Mouse (Mus musculus) c-Kit-positive CD71-positive TER-119-positive erythroid progenitor cells, embryonic 14.5 days (primary cell): Measurements from ENCODE around the gene Nop14.
"Not testable (repeated sequence)": the region's sequence is repeated elsewhere in the genome, so short reads cannot be mapped to it uniquely, and the experiment has no call there.

Source experiments
- DNase-seq: peaks from one replicate; pipeline ENCODE4 v3.0.0-alpha.2; 2013; ENCODE audit warnings: low spot score

Gene Nop14

DNA sequence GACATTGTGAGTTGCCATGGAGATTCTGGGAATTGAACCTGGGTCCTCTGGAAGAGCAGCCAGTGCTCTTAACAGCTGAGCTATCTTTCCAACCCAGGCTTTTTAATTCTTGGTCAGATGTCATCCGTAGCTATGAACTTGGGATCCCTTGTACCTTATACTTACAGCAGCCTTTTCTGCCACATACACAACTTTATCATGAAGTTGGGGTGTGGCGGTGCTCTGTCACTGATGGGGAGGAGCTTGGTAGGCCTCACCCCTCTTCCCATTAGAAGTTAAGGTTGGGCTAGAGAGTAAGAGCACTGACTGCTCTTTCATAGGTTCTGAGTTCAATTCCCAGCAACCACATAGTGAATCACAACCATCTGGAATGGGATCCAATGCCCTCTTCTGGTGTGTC lies 27.0 kb downstream of the Nop14 start:
- peak; percentile 71 for DNase-seq

DNA sequence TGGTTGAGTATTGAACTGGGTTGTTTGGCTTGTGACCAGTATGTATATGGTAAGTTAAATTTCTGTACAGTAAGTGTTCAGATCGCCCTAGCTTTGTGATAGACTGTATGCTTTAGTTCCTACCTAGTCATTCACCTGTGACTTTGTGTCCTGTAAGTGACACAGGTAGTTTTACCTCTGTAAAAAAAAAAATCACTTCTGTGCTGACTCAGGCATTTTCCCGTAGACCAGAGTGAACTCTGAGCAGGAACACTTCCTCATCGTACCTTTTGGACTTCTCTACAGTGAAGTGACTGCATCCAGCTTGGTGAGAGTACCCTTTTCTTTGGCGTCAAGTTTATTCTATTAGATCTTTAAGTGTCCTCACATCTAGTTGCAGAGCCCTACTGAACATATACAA lies 50.0 kb downstream of the Nop14 start:
- no peak for DNase-seq

DNA sequence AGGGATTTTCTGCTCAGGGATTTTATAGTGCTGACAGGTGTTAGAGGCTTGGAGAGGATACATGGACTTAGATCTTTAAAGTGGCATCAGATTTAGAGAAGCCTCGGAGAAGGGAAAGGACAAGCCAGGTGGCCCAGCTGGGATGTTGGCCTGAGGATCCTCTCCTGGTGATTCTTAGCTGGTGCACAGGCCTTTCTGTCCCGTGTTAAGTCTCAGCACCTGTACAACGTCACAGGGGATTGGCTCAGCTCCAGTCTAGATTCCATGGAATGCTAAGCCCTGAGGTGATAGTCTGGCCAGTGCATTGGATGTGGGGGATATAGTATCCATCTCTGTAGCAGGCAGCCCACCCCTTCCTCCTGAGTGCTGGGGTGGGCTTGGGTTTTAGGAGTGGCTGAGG lies 51.7 kb downstream of the Nop14 start:
- no peak for DNase-seq

DNA sequence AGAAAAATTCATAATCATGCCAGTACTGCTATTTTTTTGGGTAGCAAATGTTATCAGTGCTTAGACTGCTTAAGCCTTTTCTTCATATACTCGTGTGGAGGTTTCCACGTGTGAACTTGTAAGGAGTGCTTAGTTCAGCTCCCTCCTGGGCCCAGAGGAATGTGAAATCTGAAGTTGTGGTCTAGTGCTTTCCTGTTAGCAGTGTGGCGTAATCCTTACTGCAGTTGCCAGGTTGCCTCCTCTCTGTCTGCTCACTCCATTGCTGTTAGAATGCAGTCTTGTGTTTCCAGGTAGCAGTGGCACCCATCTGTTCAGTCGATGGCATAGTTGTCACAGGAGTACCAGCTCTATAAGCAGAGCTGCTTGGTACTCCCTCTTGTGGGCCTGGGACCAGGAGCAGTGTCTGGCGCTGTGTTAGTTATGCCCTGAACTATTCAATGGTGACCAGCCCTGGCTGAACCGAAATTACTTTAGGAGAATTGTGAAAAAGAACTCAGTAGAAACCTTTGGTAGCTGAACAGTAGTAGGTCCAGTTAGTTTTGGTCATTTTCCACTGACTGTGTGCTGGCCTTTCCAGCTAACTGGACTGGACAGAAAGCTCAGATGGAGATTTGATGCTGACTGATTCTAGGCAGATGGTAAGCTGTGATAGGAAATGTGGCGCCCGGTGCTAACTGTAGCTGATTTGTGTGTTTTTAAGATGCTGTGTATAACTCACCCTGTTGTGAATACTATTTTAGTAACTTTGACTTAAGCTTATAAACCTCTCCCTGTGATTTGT lies 52.7 kb downstream of the Nop14 start:
- DNase-seq: no peak

DNA sequence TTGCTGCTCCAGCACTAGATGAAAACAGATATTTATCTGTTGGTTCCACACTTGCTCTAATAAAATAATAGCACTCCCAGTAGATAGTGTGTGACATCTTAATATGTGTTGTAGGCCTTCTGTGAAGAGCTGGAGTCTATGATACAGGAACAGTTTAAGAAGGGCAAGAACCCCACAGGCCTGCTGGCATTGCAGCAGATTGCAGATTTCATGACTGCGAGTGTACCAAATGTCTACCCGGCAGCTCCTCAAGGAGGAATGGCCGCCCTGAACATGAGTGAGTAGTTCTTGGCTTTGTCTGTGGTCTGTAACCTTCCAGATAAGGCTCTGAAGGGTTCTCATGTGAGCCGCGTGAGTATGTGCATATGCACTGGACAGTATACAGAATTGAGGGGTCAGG lies 55.4 kb downstream of the Nop14 start:
- DNase-seq: no peak

DNA sequence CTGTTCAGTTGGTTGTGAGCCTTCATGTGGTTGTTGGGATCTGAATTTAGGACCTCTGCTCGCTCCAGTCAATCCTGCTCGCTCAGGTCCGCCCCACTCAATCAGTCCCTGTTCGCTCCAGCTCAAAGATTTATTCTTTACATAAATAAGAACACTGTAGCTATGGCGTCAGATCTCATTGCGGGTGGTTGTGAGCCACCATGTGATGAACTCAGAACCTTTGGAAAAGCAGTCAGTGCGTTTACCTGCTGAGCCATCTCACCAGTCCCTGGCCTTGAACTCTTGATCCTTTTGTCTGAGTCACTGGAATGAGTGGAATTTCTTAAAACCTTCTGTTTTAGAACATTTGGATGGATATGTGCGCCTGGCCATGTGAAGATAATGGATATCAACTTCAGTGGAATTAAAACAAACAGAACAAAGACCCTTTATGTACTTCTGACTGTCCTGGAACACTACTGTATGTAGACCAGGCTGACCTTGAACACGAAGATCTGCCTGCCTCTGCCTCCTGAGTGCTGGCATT lies 66.7 kb downstream of the Nop14 start:
- no peak for DNase-seq

DNA sequence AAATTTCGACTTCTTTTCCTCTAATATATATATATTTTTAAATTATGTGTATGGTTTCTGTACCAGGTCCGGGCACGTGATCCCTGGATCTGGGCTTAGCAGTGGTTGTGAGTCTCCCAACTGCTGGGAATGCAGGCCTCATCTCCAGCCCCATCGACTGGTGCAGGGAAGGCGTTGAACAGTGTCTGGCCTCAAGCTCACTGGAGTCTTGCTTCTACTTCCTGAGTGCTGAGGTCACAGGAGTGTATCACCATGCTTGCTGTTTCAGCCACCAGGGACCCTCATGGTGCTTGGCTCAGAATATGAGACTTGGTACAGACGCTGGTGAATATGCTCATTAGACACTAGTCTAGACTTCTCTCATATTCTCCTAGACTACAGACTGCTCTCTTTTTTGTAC lies 67.3 kb downstream of the Nop14 start:
- DNase-seq: no peak

DNA sequence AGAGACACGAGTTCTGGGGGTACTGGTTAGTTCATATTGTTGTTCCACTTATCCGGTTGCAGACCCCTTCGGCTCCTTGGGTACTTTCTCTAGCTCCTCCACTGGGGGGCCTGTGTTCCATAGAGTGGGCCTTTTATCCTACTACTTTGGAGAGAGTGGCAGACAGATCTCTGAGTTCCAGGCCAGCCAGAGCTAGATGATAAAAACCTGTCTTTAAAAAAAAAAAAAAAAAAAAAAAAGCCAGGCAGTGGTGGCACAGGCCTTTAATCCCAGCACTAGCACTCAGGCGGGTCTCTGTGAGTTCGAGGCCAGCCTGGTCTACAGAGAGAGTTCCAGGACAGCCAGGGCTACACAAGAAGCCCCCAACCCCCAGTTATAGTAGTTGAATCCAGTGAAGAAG lies 67.7 kb downstream of the Nop14 start:
- not testable (repeated sequence) for DNase-seq

DNA sequence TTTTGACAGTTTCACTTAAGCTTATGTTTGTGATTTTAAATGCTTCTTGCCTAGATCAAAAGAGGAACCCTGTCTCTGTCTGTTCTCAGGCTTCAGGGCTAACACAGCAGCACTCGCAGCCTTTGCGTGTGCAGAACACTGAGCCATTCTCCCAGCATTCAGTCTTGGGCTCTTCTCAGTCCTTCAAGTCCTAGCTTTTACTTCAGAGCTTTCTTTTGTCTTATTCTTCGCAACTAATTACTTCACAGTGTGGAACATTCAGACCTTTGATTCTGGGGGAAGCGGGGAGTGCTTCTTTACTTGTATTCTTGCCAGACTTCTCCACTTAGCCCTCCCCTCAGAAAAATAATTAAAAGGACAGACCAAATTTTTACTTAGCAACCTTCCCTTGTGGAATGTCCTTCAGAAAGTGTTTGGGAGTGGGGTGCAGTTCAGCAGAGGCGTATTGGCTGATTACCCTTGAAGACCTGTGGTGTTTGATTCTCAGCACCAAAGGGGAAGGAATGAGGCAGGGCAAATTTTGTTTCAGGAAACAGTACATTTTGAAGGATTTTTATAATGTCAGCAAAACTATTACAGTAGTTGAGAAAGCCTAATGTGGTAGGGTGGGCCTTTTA lies 68.5 kb downstream of the Nop14 start:
- no peak for DNase-seq

DNA sequence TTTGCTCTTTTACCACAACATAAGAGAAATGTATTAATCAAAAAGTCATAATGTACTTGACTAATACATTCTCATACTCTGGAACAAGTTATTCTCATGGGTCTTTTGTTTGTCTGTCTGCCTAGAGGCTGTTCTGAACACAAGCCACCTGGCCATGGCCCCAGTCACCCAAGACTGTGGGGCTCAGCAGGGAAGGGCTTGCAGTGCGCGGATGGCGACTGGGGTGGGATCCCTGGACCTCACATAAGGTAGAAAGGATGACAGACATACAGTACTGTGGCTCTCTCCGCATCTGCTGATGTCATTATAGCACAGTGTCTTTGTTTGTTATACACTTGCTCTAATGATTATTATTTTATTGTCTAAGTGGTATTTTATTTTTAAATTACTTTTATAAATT lies 69.2 kb downstream of the Nop14 start:
- DNase-seq: no peak

DNA sequence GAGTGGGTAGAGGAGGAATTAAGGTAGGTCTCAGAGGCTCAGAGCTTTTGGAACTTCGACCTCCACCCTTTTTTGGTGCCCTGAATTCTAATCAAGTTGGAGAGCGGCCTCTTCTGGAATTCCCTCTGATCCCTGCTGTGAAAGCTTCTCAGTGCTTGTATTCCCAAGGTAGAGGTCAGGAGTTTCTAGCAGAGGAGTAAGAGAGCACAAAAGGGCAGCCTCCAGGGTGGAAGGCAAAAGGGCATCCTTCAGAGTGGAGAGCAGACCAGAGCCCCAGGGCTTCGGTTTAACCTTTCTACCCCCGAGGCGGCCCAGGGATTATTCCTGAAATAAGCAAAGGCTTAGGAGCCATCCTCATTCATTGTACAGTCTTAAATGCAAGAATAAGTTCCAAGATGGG lies 69.9 kb downstream of the Nop14 start:
- DNase-seq: no peak
